Mouse (Mus musculus): Measurements from ENCODE around the gene Dnajc5.

DNA sequence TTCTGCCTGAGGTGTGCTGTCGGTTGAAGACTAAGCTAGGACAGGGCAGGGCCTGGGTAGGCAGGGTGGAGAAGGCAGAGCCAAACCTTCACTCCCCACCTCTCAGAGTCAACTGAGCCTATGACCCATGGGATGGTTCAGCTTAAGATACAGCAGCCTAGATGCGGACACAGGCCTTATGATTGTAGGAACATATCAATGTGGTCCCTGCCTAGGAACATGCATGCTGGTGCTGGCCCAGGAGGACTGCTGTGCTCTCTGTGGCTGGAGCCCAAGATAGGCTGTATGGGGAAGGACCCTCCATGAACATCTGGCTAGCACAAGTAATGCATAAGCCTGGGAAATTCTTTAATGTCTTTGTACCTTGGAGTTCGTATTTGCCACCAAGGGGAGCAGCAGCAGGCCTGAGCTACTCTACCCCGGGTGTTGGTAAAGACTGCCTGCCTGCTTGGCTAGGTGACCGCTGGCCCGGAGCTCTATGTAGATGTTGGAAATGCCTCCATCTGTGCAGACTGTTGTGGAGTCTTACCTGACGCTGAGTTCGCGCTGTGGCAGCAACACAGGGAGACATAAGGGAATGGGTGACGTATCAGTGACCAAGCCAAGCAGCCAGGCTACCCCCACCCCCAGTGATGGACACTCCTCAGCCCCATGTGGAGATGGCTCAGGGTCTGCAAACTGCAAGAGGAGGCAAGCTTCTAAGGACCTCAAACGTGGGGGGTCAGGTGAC is 51.8 kb downstream of the Dnajc5 start:
- no peak for TF ChIP-seq CTCF (conservative IDR thresholded peaks at IDR 0.05; ENCODE audit: low read length)
- TF ChIP-seq NANOG (IDR thresholded peaks at IDR 0.05; ENCODE audit: borderline replicate concordance, low read length) = no peak
- TF ChIP-seq POU5F1 (IDR thresholded peaks at IDR 0.05; ENCODE audit: borderline replicate concordance, low read length) = no peak
